Mouse (Mus musculus) forebrain, embryonic 16.5 days (tissue): Measurements from ENCODE around the gene Gm11020. TPM values are rescaled to one million over a fixed set of nuclear protein-coding genes. Genes with fewer than 3 reads are reported as not detected.
A peak's percentile ranks its signal among the peaks of the same experiment; 100 is the strongest.

Source experiments
- ATAC-seq: fragments of 200-750 bp; cut with Nextera tagmentation; 2 replicates; pipeline ENCODE4 v1.8.0; 2017; ENCODE audit warnings: mild to moderate bottlenecking, moderate library complexity
- H3K27ac ChIP-seq: fragments of 300-500 bp; sonication (generic); 2 replicates; pipeline ENCODE4 v1.5.1; 2014; ENCODE audit warnings: low read length, control low read depth
- H3K27me3 ChIP-seq: fragments of 300-500 bp; sonication (generic); replicated peaks from 2 replicates; pipeline ENCODE4 v1.6.1; 2014; ENCODE audit warnings: low read length; ENCODE audit not compliant: control insufficient read depth, insufficient read depth
- H3K36me3 ChIP-seq: fragments of 300-500 bp; sonication (generic); 2 replicates; pipeline ENCODE4 v1.6.1; 2014; ENCODE audit not compliant: control insufficient read depth, insufficient read depth
- H3K4me1 ChIP-seq: fragments of 300-500 bp; sonication (generic); replicated peaks from 2 replicates; pipeline ENCODE4 v1.6.1; 2014; ENCODE audit warnings: low read length; ENCODE audit not compliant: control insufficient read depth, insufficient read depth
- H3K4me2 ChIP-seq: fragments of 300-500 bp; sonication (generic); 2 replicates; pipeline ENCODE4 v1.6.1; 2014; ENCODE audit warnings: mild to moderate bottlenecking, low read length, control low read depth
- H3K4me3 ChIP-seq: fragments of 300-500 bp; sonication (generic); replicated peaks from 2 replicates; pipeline ENCODE4 v1.5.1; 2014; ENCODE audit warnings: mild to moderate bottlenecking, low read length, control low read depth
- H3K9ac ChIP-seq: fragments of 300-500 bp; sonication (generic); replicated peaks from 2 replicates; pipeline ENCODE4 v1.6.1; 2014; ENCODE audit warnings: low read depth, low read length, control low read depth
- H3K9me3 ChIP-seq: fragments of 300-500 bp; sonication (generic); 2 replicates; pipeline ENCODE4 v1.6.1; 2016; ENCODE audit warnings: low read length; ENCODE audit not compliant: control insufficient read depth
- WGBS: fragments of 180-500 bp; shearing (Covaris S2); extraction: QIAGEN DNeasy Blood & Tissue Kit; methylation state at CpG from one replicate; pipeline ENCODE4 v1.1.7; 2014; 5-methylcytosine and 5-hydroxymethylcytosine counted together
- polyA plus RNA-seq: library from polyadenylated mRNA; unstranded; fragments of >200 nt; fragmentation: Nextera tagmentation; extraction: Ambion mirVana; gene quantifications from 2 replicates; pipeline ENCODE4 v1.2.1, GENCODE M21; 2015

The Gm11020 gene
- polyA plus RNA-seq, 1 experiment from 2014 or later = not detected

- under 1% methylated on average over 52 of the region's 54 CpGs for WGBS
Measured at GRCm38 (mm10) chr8:104340233-104341105, 19.1 kb downstream of the Gm11020 start.

GRCm38 (mm10) chr8:104341106-104341561, 19.8 kb downstream of the Gm11020 start:
- peak overlapping the region; percentile 88 for H3K4me2 ChIP-seq
- WGBS = under 1% methylated on average over 24 of the region's 24 CpGs
- no peaks in the 10 kb centered on the region for H3K27me3 ChIP-seq
- peak overlapping the region; percentile 69 for H3K4me3 ChIP-seq
- H3K9ac ChIP-seq = peak overlapping the region; percentile 77
- no peaks in the 10 kb centered on the region for H3K9me3 ChIP-seq
- H3K36me3 ChIP-seq = no peaks in the 10 kb centered on the region
- ATAC-seq = peak; percentile 45
- peaks cover 14% of the 10 kb centered on the region for H3K4me1 ChIP-seq
- peak overlapping the region; percentile 41 for H3K27ac ChIP-seq

More at GRCm38 (mm10) chr8:104340233-104341105, 19.1 kb downstream of the Gm11020 start:
- ATAC-seq = peak; percentile 77
- Histone ChIP-seq H3K9me3 (no peaks in the 10 kb centered on the region), H3K36me3 (no peaks in the 10 kb centered on the region), H3K27me3 (no peaks in the 10 kb centered on the region), H3K4me1 (peaks cover 14% of the 10 kb centered on the region), H3K9ac (peak overlapping the region; percentile 77), H3K4me2 (peak overlapping the region; percentile 88), H3K4me3 (peak overlapping the region; percentile 69), H3K27ac (peak overlapping the region; percentile 41)

GRCm38 (mm10) chr8:104341678-104342077, 20.3 kb downstream of the Gm11020 start:
- peak overlapping the region; percentile 69; the same call in 1 of the 2 replicates for H3K4me3 ChIP-seq
- 48% methylated on average over 6 of the region's 6 CpGs for WGBS
- no peak for ATAC-seq

GRCm38 (mm10) chr8:104342426-104342825, 21.1 kb downstream of the Gm11020 start:
- Histone ChIP-seq H3K4me2 (no peak overlapping the region), H3K9me3 (no peaks in the 10 kb centered on the region), H3K36me3 (peaks cover 2% of the 10 kb centered on the region; the same call in 1 of the 2 replicates), H3K4me1 (peaks cover 14% of the 10 kb centered on the region), H3K9ac (no peak overlapping the region), H3K4me3 (no peak overlapping the region), H3K27me3 (no peaks in the 10 kb centered on the region), H3K27ac (no peak overlapping the region)
- no peak for ATAC-seq
- WGBS = 83% methylated on average over 5 of the region's 5 CpGs

More at GRCm38 (mm10) chr8:104341678-104342077, 20.3 kb downstream of the Gm11020 start:
- peak overlapping the region; percentile 88 for H3K4me2 ChIP-seq
- H3K4me1 ChIP-seq = peaks cover 14% of the 10 kb centered on the region
- no peaks in the 10 kb centered on the region for H3K36me3 ChIP-seq
- H3K27me3 ChIP-seq = no peaks in the 10 kb centered on the region
- H3K9me3 ChIP-seq = no peaks in the 10 kb centered on the region
- H3K27ac ChIP-seq = no peak overlapping the region
- H3K9ac ChIP-seq = no peak overlapping the region

- ATAC-seq = peak; percentile 49
- Histone ChIP-seq H3K4me3 (no peak overlapping the region), H3K36me3 (peaks cover 2% of the 10 kb centered on the region; the same call in 1 of the 2 replicates), H3K27me3 (no peaks in the 10 kb centered on the region), H3K4me1 (peaks cover 14% of the 10 kb centered on the region), H3K4me2 (no peak overlapping the region), H3K9ac (0 out of 2 replicates have a peak overlapping the region, but pooled peaks have one; percentile 13), H3K27ac (no peak overlapping the region), H3K9me3 (no peaks in the 10 kb centered on the region)
- 8% methylated on average over 7 of the region's 7 CpGs for WGBS
Measured at GRCm38 (mm10) chr8:104343957-104344356, 22.6 kb downstream of the Gm11020 start.

- no peak overlapping the region for H3K27ac ChIP-seq
- H3K9ac ChIP-seq = no peak overlapping the region
- no peak overlapping the region for H3K4me3 ChIP-seq
- no peaks in the 10 kb centered on the region for H3K9me3 ChIP-seq
- no peak overlapping the region for H3K4me2 ChIP-seq
- 90% methylated on average over 5 of the region's 5 CpGs for WGBS
- H3K36me3 ChIP-seq = peaks cover 2% of the 10 kb centered on the region; the same call in 1 of the 2 replicates
- H3K4me1 ChIP-seq = peaks cover 14% of the 10 kb centered on the region
- ATAC-seq = no peak
- H3K27me3 ChIP-seq = no peaks in the 10 kb centered on the region
Measured at GRCm38 (mm10) chr8:104344622-104345021, 23.3 kb downstream of the Gm11020 start.

GRCm38 (mm10) chr8:104346706-104347105, 25.3 kb downstream of the Gm11020 start:
- Histone ChIP-seq H3K4me2 (no peak overlapping the region), H3K4me1 (no peaks in the 10 kb centered on the region; the same call in 1 of the 2 replicates), H3K27ac (no peak overlapping the region), H3K4me3 (no peak overlapping the region), H3K9me3 (no peaks in the 10 kb centered on the region), H3K27me3 (no peaks in the 10 kb centered on the region), H3K9ac (no peak overlapping the region), H3K36me3 (peaks cover 2% of the 10 kb centered on the region; the same call in 1 of the 2 replicates)
- 61% methylated on average over 12 of the region's 12 CpGs for WGBS
- ATAC-seq = no peak

GRCm38 (mm10) chr8:104348971-104349370, 27.6 kb downstream of the Gm11020 start:
- H3K27ac ChIP-seq = no peak overlapping the region
- H3K4me1 ChIP-seq = no peaks in the 10 kb centered on the region
- no peak overlapping the region for H3K4me2 ChIP-seq
- peaks cover 2% of the 10 kb centered on the region; the same call in 1 of the 2 replicates for H3K36me3 ChIP-seq
- no peaks in the 10 kb centered on the region for H3K9me3 ChIP-seq
- no peak overlapping the region for H3K9ac ChIP-seq
- WGBS = 84% methylated on average over 5 of the region's 5 CpGs
- H3K4me3 ChIP-seq = no peak overlapping the region
- ATAC-seq = no peak
- H3K27me3 ChIP-seq = no peaks in the 10 kb centered on the region

- WGBS = 82% methylated on average over 13 of the region's 13 CpGs
- Histone ChIP-seq H3K9me3 (no peaks in the 10 kb centered on the region), H3K4me1 (no peaks in the 10 kb centered on the region), H3K4me3 (no peak overlapping the region), H3K27ac (no peak overlapping the region), H3K27me3 (no peaks in the 10 kb centered on the region), H3K4me2 (no peak overlapping the region), H3K9ac (no peak overlapping the region), H3K36me3 (peaks cover 2% of the 10 kb centered on the region; the same call in 1 of the 2 replicates)
- ATAC-seq = no peak
Measured at GRCm38 (mm10) chr8:104350047-104350446, 28.7 kb downstream of the Gm11020 start.
